Mouse (Mus musculus): ENCODE measurements around the gene Mylk. TPM values are rescaled to one million over a fixed set of nuclear protein-coding genes. Genes with fewer than 3 reads are reported as not detected.

The Mylk gene
- polyA plus RNA-seq, 1 experiment, result not detected

DNA sequence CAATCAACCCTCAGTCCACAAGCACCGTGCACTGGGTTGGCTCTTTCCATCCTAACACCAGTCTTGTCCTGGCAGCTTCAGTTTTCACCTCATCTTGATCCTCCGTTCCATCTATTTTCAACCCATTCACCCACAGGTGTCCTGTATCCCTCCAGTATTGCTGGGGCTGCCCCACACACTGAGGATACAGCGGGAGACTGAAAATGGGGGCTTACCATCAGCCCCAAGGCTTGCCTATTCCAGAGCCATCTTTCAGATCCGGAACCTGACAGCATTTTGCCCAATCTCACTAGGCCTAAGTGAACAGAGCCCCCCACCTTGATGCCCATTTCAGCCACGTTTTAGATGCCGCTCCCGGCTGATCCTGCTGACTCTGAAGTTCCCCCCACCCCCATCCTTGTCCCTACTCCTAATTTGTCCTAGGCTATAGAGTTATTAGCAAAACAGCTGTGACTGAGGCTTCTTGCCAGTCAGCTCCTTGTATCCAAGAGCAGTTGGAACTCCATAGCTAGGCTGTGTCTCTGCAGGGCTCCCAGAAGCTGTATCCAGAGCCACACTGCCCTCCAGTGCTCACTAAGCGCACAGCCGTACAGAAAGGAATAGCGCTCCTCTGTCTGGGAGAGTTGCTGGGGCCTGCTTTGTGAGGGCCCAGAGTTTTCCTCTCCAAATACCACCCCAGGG lies 222.2 kb downstream of the Mylk start:
- no peaks in the 10 kb centered on the region for H3K4me1 ChIP-seq (ENCODE audit: control insufficient read depth)
- H3K36me3 ChIP-seq (ENCODE audit: control insufficient read depth), result no peaks in the 10 kb centered on the region
- TF ChIP-seq GATA1 (IDR thresholded peaks at IDR 0.05; ENCODE audit: low read length) (no peak), TAL1 (IDR thresholded peaks at IDR 0.05; ENCODE audit: low read length) (no peak)
- no peaks in the 10 kb centered on the region for H3K9me3 ChIP-seq (ENCODE audit: control insufficient read depth, low read length)
- no peaks in the 10 kb centered on the region for H3K27me3 ChIP-seq (ENCODE audit: control insufficient read depth)
- H3K4me3 ChIP-seq (replicated peaks), result no peak overlapping the region

DNA sequence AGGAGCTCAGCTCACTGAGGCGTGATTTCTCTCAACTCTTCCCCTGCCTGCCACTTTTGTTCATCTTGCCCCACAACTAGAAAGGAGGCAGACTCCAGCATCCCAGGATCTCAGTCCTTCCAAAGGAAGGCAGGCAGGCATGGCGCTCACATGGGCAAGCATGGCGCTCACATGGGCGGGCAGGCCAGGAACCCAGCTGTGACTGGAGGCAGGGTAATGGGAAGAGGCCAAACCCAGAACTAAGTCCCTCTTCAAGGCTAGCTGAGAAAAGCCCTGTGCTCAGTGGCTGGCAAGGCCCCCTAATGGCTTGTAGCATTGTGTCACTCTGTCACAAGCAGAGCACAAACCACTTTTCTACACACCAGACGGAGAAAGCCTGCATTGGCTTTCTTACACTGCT lies 223.2 kb downstream of the Mylk start:
- H3K27me3 ChIP-seq (ENCODE audit: control insufficient read depth), result no peaks in the 10 kb centered on the region
- H3K9me3 ChIP-seq (ENCODE audit: control insufficient read depth, low read length), result no peaks in the 10 kb centered on the region
- H3K36me3 ChIP-seq (ENCODE audit: control insufficient read depth), result no peaks in the 10 kb centered on the region
- no peak for TF ChIP-seq GATA1 (IDR thresholded peaks at IDR 0.05; ENCODE audit: low read length)
- no peak for TF ChIP-seq TAL1 (IDR thresholded peaks at IDR 0.05; ENCODE audit: low read length)
- H3K4me1 ChIP-seq (ENCODE audit: control insufficient read depth), result no peaks in the 10 kb centered on the region
- no peak overlapping the region for H3K4me3 ChIP-seq (replicated peaks)

GRCm38 (mm10) chr16:34972471-34972870 lies 227.5 kb downstream of the Mylk start:
- Histone ChIP-seq H3K4me1 (ENCODE audit: control insufficient read depth) (no peaks in the 10 kb centered on the region), H3K27me3 (ENCODE audit: control insufficient read depth) (no peaks in the 10 kb centered on the region), H3K9me3 (ENCODE audit: control insufficient read depth, low read length) (no peaks in the 10 kb centered on the region), H3K4me3 (replicated peaks) (no peak overlapping the region), H3K36me3 (ENCODE audit: control insufficient read depth) (no peaks in the 10 kb centered on the region; the same call in 1 of the 2 replicates)
- TF ChIP-seq GATA1 (IDR thresholded peaks at IDR 0.05; ENCODE audit: low read length) (no peak), TAL1 (IDR thresholded peaks at IDR 0.05; ENCODE audit: low read length) (no peak)

- no peaks in the 10 kb centered on the region for H3K4me1 ChIP-seq (ENCODE audit: control insufficient read depth)
- no peaks in the 10 kb centered on the region; the same call in 1 of the 2 replicates for H3K36me3 ChIP-seq (ENCODE audit: control insufficient read depth)
- no peaks in the 10 kb centered on the region for H3K27me3 ChIP-seq (ENCODE audit: control insufficient read depth)
- H3K4me3 ChIP-seq (replicated peaks), result no peak overlapping the region
- no peaks in the 10 kb centered on the region for H3K9me3 ChIP-seq (ENCODE audit: control insufficient read depth, low read length)
- no peak for TF ChIP-seq GATA1 (IDR thresholded peaks at IDR 0.05; ENCODE audit: low read length)
- TF ChIP-seq TAL1 (IDR thresholded peaks at IDR 0.05; ENCODE audit: low read length), result no peak
These were observed 230.5 kb downstream of the Mylk start for GRCm38 (mm10) chr16:34975544-34975943.

GRCm38 (mm10) chr16:34976630-34977029 lies 231.6 kb downstream of the Mylk start:
- no peak for TF ChIP-seq GATA1 (IDR thresholded peaks at IDR 0.05; ENCODE audit: low read length)
- TF ChIP-seq TAL1 (IDR thresholded peaks at IDR 0.05; ENCODE audit: low read length), result no peak
- no peaks in the 10 kb centered on the region for H3K9me3 ChIP-seq (ENCODE audit: control insufficient read depth, low read length)
- no peaks in the 10 kb centered on the region; the same call in 1 of the 2 replicates for H3K36me3 ChIP-seq (ENCODE audit: control insufficient read depth)
- no peaks in the 10 kb centered on the region for H3K4me1 ChIP-seq (ENCODE audit: control insufficient read depth)
- H3K27me3 ChIP-seq (ENCODE audit: control insufficient read depth), result no peaks in the 10 kb centered on the region
- H3K4me3 ChIP-seq (replicated peaks), result no peak overlapping the region

DNA sequence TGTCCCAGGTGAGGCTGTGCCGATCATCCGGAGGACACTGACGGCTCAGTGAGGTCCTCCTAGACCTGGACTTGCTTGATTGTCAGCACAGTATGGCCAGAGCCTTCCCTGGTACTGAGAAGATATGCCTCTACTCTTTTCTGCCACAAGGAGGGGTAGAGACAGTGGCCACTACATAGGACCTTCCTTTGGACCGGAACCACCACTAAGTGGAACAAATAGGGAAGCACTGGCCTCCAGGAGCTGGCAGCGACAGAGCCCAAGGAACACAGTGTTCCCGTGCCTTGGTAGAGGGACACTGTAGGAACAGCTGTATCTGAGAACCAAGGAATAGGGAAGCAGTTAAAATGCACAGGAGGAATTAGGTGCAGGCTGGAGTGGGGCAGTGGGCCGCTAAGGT lies 233.0 kb downstream of the Mylk start:
- Histone ChIP-seq H3K36me3 (ENCODE audit: control insufficient read depth) (no peaks in the 10 kb centered on the region; the same call in 1 of the 2 replicates), H3K4me3 (replicated peaks) (no peak overlapping the region)

GRCm38 (mm10) chr16:34981009-34981408 lies 236.0 kb downstream of the Mylk start:
- H3K9me3 ChIP-seq (ENCODE audit: control insufficient read depth, low read length), result no peaks in the 10 kb centered on the region
- no peaks in the 10 kb centered on the region for H3K27me3 ChIP-seq (ENCODE audit: control insufficient read depth)
- H3K36me3 ChIP-seq (ENCODE audit: control insufficient read depth), result no peaks in the 10 kb centered on the region; the same call in 1 of the 2 replicates
- H3K4me1 ChIP-seq (ENCODE audit: control insufficient read depth), result no peaks in the 10 kb centered on the region
- no peak for TF ChIP-seq GATA1 (IDR thresholded peaks at IDR 0.05; ENCODE audit: low read length)
- no peak for TF ChIP-seq TAL1 (IDR thresholded peaks at IDR 0.05; ENCODE audit: low read length)
- no peak overlapping the region for H3K4me3 ChIP-seq (replicated peaks)

More for the DNA sequence above, 233.0 kb downstream of the Mylk start:
- Histone ChIP-seq H3K9me3 (ENCODE audit: control insufficient read depth, low read length) (no peaks in the 10 kb centered on the region), H3K4me1 (ENCODE audit: control insufficient read depth) (no peaks in the 10 kb centered on the region), H3K27me3 (ENCODE audit: control insufficient read depth) (no peaks in the 10 kb centered on the region)
- TF ChIP-seq TAL1 (IDR thresholded peaks at IDR 0.05; ENCODE audit: low read length) (no peak), GATA1 (IDR thresholded peaks at IDR 0.05; ENCODE audit: low read length) (no peak)

DNA sequence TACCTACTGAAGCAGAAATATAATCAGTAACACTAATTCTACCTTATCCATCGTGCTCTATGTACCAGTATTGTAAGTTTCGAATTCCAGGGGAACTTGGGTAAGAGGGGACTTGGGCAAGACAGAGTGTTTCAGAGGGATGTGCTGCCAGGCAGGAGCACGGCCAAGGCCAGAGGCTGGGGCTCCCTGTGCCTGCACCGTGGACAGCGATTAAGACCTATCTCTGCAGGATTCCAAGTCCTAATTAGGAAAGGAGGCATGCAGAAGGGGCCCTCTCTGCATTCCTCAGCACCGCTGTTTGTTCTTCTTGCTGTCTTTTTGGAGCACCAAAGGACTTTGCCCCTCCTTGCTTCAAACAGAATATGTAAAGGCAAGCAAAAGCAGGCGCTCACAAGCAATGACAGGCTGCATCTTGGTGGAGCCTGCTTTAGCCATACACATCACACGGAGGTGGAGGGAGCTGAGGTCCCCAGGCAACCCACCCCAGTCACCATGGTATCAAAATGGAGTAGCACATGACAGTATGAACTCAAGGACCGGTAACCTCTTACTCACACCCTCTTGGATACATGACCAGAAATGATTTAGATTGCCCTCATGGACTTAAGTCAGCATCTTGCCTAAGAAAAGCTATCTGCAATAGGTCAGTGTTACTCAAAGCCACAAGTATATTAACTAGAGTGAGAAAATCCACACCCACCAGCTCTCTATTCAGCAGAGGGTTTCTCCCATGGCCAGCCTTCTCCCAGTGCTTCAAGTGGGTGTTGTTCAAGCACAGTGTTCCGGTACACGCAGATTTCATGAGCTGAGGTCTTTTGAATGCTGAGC lies 239.4 kb downstream of the Mylk start:
- Histone ChIP-seq H3K4me1 (ENCODE audit: control insufficient read depth) (peaks cover 7% of the 10 kb centered on the region), H3K9me3 (ENCODE audit: control insufficient read depth, low read length) (no peaks in the 10 kb centered on the region), H3K27me3 (ENCODE audit: control insufficient read depth) (no peaks in the 10 kb centered on the region), H3K36me3 (ENCODE audit: control insufficient read depth) (no peaks in the 10 kb centered on the region), H3K4me3 (replicated peaks) (no peak overlapping the region)
- no peak for TF ChIP-seq GATA1 (IDR thresholded peaks at IDR 0.05; ENCODE audit: low read length)
- no peak for TF ChIP-seq TAL1 (IDR thresholded peaks at IDR 0.05; ENCODE audit: low read length)

GRCm38 (mm10) chr16:34985031-34985346 lies 240.0 kb downstream of the Mylk start:
- no peaks in the 10 kb centered on the region for H3K27me3 ChIP-seq (ENCODE audit: control insufficient read depth)
- no peaks in the 10 kb centered on the region for H3K9me3 ChIP-seq (ENCODE audit: control insufficient read depth, low read length)
- H3K4me3 ChIP-seq (replicated peaks), result no peak overlapping the region
- TF ChIP-seq TAL1 (IDR thresholded peaks at IDR 0.05; ENCODE audit: low read length), result no peak
- no peak for TF ChIP-seq GATA1 (IDR thresholded peaks at IDR 0.05; ENCODE audit: low read length)
- peaks cover 7% of the 10 kb centered on the region for H3K4me1 ChIP-seq (ENCODE audit: control insufficient read depth)
- H3K36me3 ChIP-seq (ENCODE audit: control insufficient read depth), result no peaks in the 10 kb centered on the region

Data from erythroblast, embryonic 14.5 days (primary cell).